In genomic region chr2:83652606-83653005, GRCm38 (mm10) we compare ENCODE assay signal across 25 mouse cellular contexts. TPM values are rescaled to one million over a fixed set of nuclear protein-coding genes. Genes with fewer than 3 reads are reported as not detected.
DNase-seq lines count a peak whose midpoint lies in the region; ATAC-seq lines count a peak whose summit lies in the region.
"Had no signal": no experiment of that assay in that cellular context is flagged by ENCODE, and none has a peak within 500 bp of the region (broad histone marks: within the 10 kb centered on the region; RNA-seq: fewer than 3 reads in every experiment).

No protein-coding gene starts in this region.

- H3K9me3 ChIP-seq in heart, embryonic 11.5 days (replicated peaks; ENCODE audit: control insufficient read depth, low read length), result no peaks in the 10 kb centered on the region
- H3K9me3 ChIP-seq: embryonic facial prominence, embryonic 13.5 days; embryonic facial prominence, embryonic 15.5 days; forebrain, embryonic 10.5 days; forebrain, embryonic 12.5 days had no signal

- H3K4me1 ChIP-seq in heart, embryonic 11.5 days (ENCODE audit: control insufficient read depth, insufficient read depth, low read length), result no peaks in the 10 kb centered on the region

- H3K27ac ChIP-seq in heart, embryonic 11.5 days (ENCODE audit: low read depth, low read length), result no peak overlapping the region
- H3K27ac ChIP-seq: embryonic facial prominence, embryonic 13.5 days; embryonic facial prominence, embryonic 15.5 days; forebrain, embryonic 10.5 days; forebrain, embryonic 12.5 days had no signal

- H3K9ac ChIP-seq in heart, embryonic 11.5 days (ENCODE audit: low read depth, low read length), result no peak overlapping the region
- H3K9ac ChIP-seq: embryonic facial prominence, embryonic 13.5 days; embryonic facial prominence, embryonic 15.5 days; forebrain, embryonic 12.5 days had no signal

- ATAC-seq in heart, embryonic 11.5 days (replicated peaks; ENCODE audit: insufficient number of reproducible peaks, low FRiP score, low TSS enrichment), result no peak
- ATAC-seq: CD4-positive, CD25-positive, alpha-beta regulatory T cell, adult 4 months; forebrain, embryonic 14.5 days; forebrain, embryonic 16.5 days had no signal

- H3K36me3 ChIP-seq in heart, embryonic 11.5 days (ENCODE audit: control insufficient read depth, insufficient read depth, low read length), result 0 out of 2 replicates have a peak, but pooled peaks cover 2% of the 10 kb centered on the region
- H3K36me3 ChIP-seq: forebrain, embryonic 12.5 days had no signal

- H3K4me2 ChIP-seq in heart, embryonic 11.5 days, result no peak overlapping the region
- H3K4me2 ChIP-seq: embryonic facial prominence, embryonic 13.5 days; embryonic facial prominence, embryonic 15.5 days; forebrain, embryonic 12.5 days had no signal

- peak; percentile 70 for DNase-seq in heart, adult 11 months
- DNase-seq in ES-CJ7 (ENCODE audit: low read depth, low spot score), result peak; percentile 39
- peak; percentile 40 for DNase-seq in ZHBTc4 (ENCODE audit: low read depth, low spot score)
- no peak for DNase-seq in urinary bladder, postnatal 10 days (ENCODE audit: low spot score)
- DNase-seq: adrenal gland, adult 2 months; adrenal gland, postnatal 10 days; adrenal gland, postnatal 25 days; B cell, adult 2 months; cerebellum, adult 11 months; cerebellum, adult 18-20 months; cerebellum, adult 8-10 months; cerebellum, adult 9-11 months; cerebellum, postnatal 14 days; cerebellum, postnatal 36 days; embryo, embryonic 11 days had no signal

- no peaks in the 10 kb centered on the region for H3K27me3 ChIP-seq in heart, embryonic 11.5 days (ENCODE audit: control insufficient read depth, insufficient read depth, low read length)
- H3K27me3 ChIP-seq: CH12.LX; embryonic facial prominence, embryonic 13.5 days; embryonic facial prominence, embryonic 15.5 days; forebrain, embryonic 12.5 days had no signal

- no peak overlapping the region for H3K4me3 ChIP-seq in heart, embryonic 11.5 days (ENCODE audit: low read depth, low read length)
- H3K4me3 ChIP-seq: embryonic facial prominence, embryonic 13.5 days; embryonic facial prominence, embryonic 15.5 days; erythroblast, embryonic 14.5 days; forebrain, embryonic 10.5 days; forebrain, embryonic 12.5 days had no signal

RNA-seq across cellular contexts. Expression of gene Zc3h15, which starts 8.4 kb away (rescaled TPM):
- 109 and 141 TPM in 2 replicates for polyA plus RNA-seq in heart, embryonic 11.5 days (2014; fragmentation: Nextera tagmentation; extraction: Ambion mirVana)
